Comparison of ENCODE assay signal across 18 mouse cellular contexts in the genomic region with DNA sequence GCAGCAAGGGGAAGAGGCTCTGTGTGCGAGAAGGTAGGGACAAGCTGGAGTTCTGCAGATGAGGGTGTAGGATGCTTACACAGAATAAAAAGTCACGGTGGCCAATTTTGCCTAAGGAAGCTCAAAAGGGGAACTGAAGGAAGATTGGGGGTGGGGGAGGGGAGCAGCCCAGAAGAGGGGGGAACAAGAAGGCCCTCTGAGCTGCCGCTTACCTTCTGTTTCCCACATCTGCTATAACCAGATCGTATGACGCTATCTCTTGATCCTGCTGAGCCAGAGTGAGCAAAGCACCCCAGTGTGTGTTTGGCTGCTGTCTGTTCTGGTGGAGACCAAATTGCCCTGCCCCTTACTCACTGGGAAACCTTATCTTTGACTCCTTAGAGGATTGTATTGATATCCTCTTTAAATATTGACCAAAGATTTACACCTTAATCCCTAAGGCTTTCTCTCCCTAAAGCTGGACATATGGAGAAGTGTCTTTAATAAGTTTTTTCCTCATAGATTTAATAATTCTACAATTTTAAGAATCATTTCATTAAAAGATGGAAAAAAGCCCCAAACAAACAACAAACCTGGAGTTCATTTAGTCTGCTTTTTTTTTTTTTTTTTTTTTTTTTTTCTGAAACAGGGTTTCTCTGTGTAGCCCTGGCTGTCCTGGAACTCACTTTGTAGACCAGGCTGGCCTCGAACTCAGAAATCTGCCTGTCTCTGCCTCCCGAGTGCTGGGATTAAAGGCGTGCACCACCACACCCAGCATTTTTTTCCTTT. TPM values are rescaled to one million over a fixed set of nuclear protein-coding genes. Genes with fewer than 3 reads are reported as not detected.
DNase-seq lines count a peak whose midpoint lies in the region; ATAC-seq and TF ChIP-seq lines count a peak whose summit lies in the region.
"Had no signal": no experiment of that assay in that cellular context is flagged by ENCODE, and none has a peak within 500 bp of the region (broad histone marks: within the 10 kb centered on the region; RNA-seq: fewer than 3 reads in every experiment).

No protein-coding gene starts in this region.

- no peak for TF ChIP-seq EP300 in CH12.LX (IDR thresholded peaks at IDR 0.05; ENCODE audit: low read length)
- no peak for TF ChIP-seq EP300 in liver, postnatal 0 days (IDR thresholded peaks at IDR 0.05; ENCODE audit: low read depth)

- H3K4me1 ChIP-seq in CH12.LX (ENCODE audit: control insufficient read depth in 1 of 2, insufficient read depth in 2 of 2): peaks cover 15 to 47% of the 10 kb centered on the region in 2 experiments
- H3K4me1 ChIP-seq in embryonic facial prominence, embryonic 13.5 days: peaks cover 13% of the 10 kb centered on the region
- H3K4me1 ChIP-seq in liver, postnatal 0 days (ENCODE audit: insufficient read depth): peaks cover 14% of the 10 kb centered on the region
- peaks cover 11% of the 10 kb centered on the region for H3K4me1 ChIP-seq in kidney, embryonic 16.5 days (ENCODE audit: insufficient read depth, low read length)

- H3K27ac ChIP-seq in CH12.LX (ENCODE audit: insufficient read depth, low read depth): peak overlapping the region; percentile 85
- no peak overlapping the region for H3K27ac ChIP-seq in embryonic facial prominence, embryonic 13.5 days
- H3K27ac ChIP-seq in liver, postnatal 0 days (ENCODE audit: low read depth): peak overlapping the region; percentile 57
- H3K27ac ChIP-seq in kidney, embryonic 16.5 days (ENCODE audit: low read length): no peak overlapping the region
- H3K27ac ChIP-seq: limb, embryonic 15.5 days; midbrain, embryonic 13.5 days had no signal

- dilution Hi-C loops in CH12.LX (cut with MboI; ENCODE audit: extremely low pct_ligation_motif_present, extremely low pct_unique_long_range_greater_than_20kb, low sequenced_read_pairs): no loop called here

- H3K27me3 ChIP-seq in CH12.LX (replicated peaks): no peaks in the 10 kb centered on the region
- H3K27me3 ChIP-seq in embryonic facial prominence, embryonic 13.5 days: no peaks in the 10 kb centered on the region
- H3K27me3 ChIP-seq in liver, postnatal 0 days (ENCODE audit: insufficient read depth, low read length): no peaks in the 10 kb centered on the region
- H3K27me3 ChIP-seq in kidney, embryonic 16.5 days (ENCODE audit: insufficient read depth, low read length): no peaks in the 10 kb centered on the region
- H3K27me3 ChIP-seq: limb, embryonic 15.5 days; midbrain, embryonic 13.5 days had no signal

- peak overlapping the region; percentile 92 for H3K4me2 ChIP-seq in CH12.LX (ENCODE audit: insufficient read depth, low read depth, poor library complexity, severe bottlenecking)
- no peak overlapping the region for H3K4me2 ChIP-seq in embryonic facial prominence, embryonic 13.5 days
- peak overlapping the region; percentile 42 for H3K4me2 ChIP-seq in liver, postnatal 0 days (ENCODE audit: low read depth, low read length)
- no peak overlapping the region for H3K4me2 ChIP-seq in kidney, embryonic 16.5 days (replicated peaks; ENCODE audit: low read depth, low read length)
- H3K4me2 ChIP-seq: limb, embryonic 15.5 days; midbrain, embryonic 13.5 days had no signal

- no peak for TF ChIP-seq POLR2A in CH12.LX (IDR thresholded peaks at IDR 0.05; ENCODE audit: low read depth, low read length)

- H3K36me3 ChIP-seq in CH12.LX (replicated peaks in 1 of 2; ENCODE audit: control insufficient read depth in 1 of 2, insufficient read depth in 1 of 2, low read length in 1 of 2): peaks cover 6 to 10% of the 10 kb centered on the region in 2 experiments
- peaks cover 2% of the 10 kb centered on the region; the same call in 1 of the 2 replicates for H3K36me3 ChIP-seq in embryonic facial prominence, embryonic 13.5 days
- H3K36me3 ChIP-seq in liver, postnatal 0 days (replicated peaks; ENCODE audit: insufficient read depth, low read length): peaks cover 5% of the 10 kb centered on the region
- H3K36me3 ChIP-seq in kidney, embryonic 16.5 days (ENCODE audit: insufficient read depth, low read length): 0 out of 2 replicates have a peak, but pooled peaks cover 2% of the 10 kb centered on the region
- H3K36me3 ChIP-seq: midbrain, embryonic 13.5 days had no signal

- TF ChIP-seq RAD21 in CH12.LX (IDR thresholded peaks at IDR 0.05; ENCODE audit: low read depth, low read length): no peak

- in situ Hi-C loops in CH12.LX (cut with MboI; ENCODE audit: low pct_ligation_motif_present, low pct_unique_long_range_greater_than_20kb, low sequenced_read_pairs): no loop called here

- peak overlapping the region; percentile 68 for H3K9ac ChIP-seq in CH12.LX (ENCODE audit: insufficient read depth, low read depth)
- 0 out of 2 replicates have a peak overlapping the region, but pooled peaks have one; percentile 11 for H3K9ac ChIP-seq in embryonic facial prominence, embryonic 13.5 days
- no peak overlapping the region for H3K9ac ChIP-seq in liver, postnatal 0 days (replicated peaks)
- H3K9ac ChIP-seq in kidney, embryonic 16.5 days (replicated peaks; ENCODE audit: low read length): no peak overlapping the region
- H3K9ac ChIP-seq: limb, embryonic 15.5 days; midbrain, embryonic 13.5 days had no signal

- H3K79me2 ChIP-seq in CH12.LX (replicated peaks; ENCODE audit: control insufficient read depth, extremely low read depth, insufficient read depth, poor library complexity, severe bottlenecking): peaks cover 42% of the 10 kb centered on the region

- peak; percentile 65 for DNase-seq in 416B (ENCODE audit: low read depth)
- peak; percentile 78 for DNase-seq in CH12.LX (ENCODE audit: extremely low read depth)
- DNase-seq in liver, postnatal 0 days: peak; percentile 38
- DNase-seq in kidney, adult 9 months: no peak
- no peak for DNase-seq in MN1 (ENCODE audit: low spot score)
- no peak for DNase-seq in gastrocnemius, postnatal 4 days (ENCODE audit: low spot score in 2 of 2)
- DNase-seq: cerebellum, adult 9-10 months; embryo, embryonic 11 days; gastrocnemius, postnatal 36 days; kidney, adult 11 months; kidney, postnatal 36 days; lung, postnatal 10 days; right cerebral cortex, adult 18-20 months; thymus, adult 18-20 months had no signal

- H3K4me3 ChIP-seq in CH12.LX (replicated peaks in 1 of 3; ENCODE audit: low read depth in 2 of 3, low read length in 2 of 3, poor library complexity in 1 of 3): peak overlapping the region in 1 of 3 experiments; percentile 15
- no peak overlapping the region for H3K4me3 ChIP-seq in embryonic facial prominence, embryonic 13.5 days
- no peak overlapping the region for H3K4me3 ChIP-seq in liver, postnatal 0 days (ENCODE audit: low read depth, low read length)
- no peak overlapping the region for H3K4me3 ChIP-seq in kidney, embryonic 16.5 days (ENCODE audit: low read length)
- H3K4me3 ChIP-seq: limb, embryonic 15.5 days; midbrain, embryonic 13.5 days had no signal

- no peak for ATAC-seq in embryonic facial prominence, embryonic 13.5 days (ENCODE audit: insufficient number of reproducible peaks, insufficient read depth, low FRiP score, low TSS enrichment, low read depth)
- ATAC-seq in liver, postnatal 0 days: no peak
- ATAC-seq in kidney, embryonic 16.5 days (ENCODE audit: low FRiP score, low TSS enrichment): no peak
- ATAC-seq: midbrain, embryonic 13.5 days had no signal

- 64% methylated on average over 8 of the region's 8 CpGs for WGBS in embryonic facial prominence, embryonic 13.5 days
- WGBS in liver, postnatal 0 days (ENCODE audit: insufficient replicate concordance): 59% methylated on average over 8 of the region's 8 CpGs
- WGBS in kidney, embryonic 16.5 days: 68% methylated on average over 8 of the region's 8 CpGs

- no peak for TF ChIP-seq CTCF in CH12.LX (conservative IDR thresholded peaks at IDR 0.05 in 1 of 2, IDR thresholded peaks at IDR 0.05 in 1 of 2; ENCODE audit: low read depth in 2 of 2, low read length in 2 of 2)
- no peak for TF ChIP-seq CTCF in liver, postnatal 0 days (IDR thresholded peaks at IDR 0.05; ENCODE audit: low read depth)

- no peaks in the 10 kb centered on the region for H3K9me3 ChIP-seq in CH12.LX (replicated peaks; ENCODE audit: low read length)
- no peaks in the 10 kb centered on the region for H3K9me3 ChIP-seq in embryonic facial prominence, embryonic 13.5 days
- H3K9me3 ChIP-seq in liver, postnatal 0 days (ENCODE audit: low read length): no peaks in the 10 kb centered on the region
- H3K9me3 ChIP-seq in kidney, embryonic 16.5 days (ENCODE audit: low read length): no peaks in the 10 kb centered on the region
- H3K9me3 ChIP-seq: limb, embryonic 15.5 days; midbrain, embryonic 13.5 days had no signal

TF ChIP-seq in CH12.LX, 34 proteins besides CTCF, POLR2A, EP300 and RAD21 (continues in another document):
- TF ChIP-seq PAX5 (IDR thresholded peaks at IDR 0.05; ENCODE audit: low read length): no peak
- no peak for TF ChIP-seq HCFC1 (IDR thresholded peaks at IDR 0.05; ENCODE audit: low read depth, low read length)
- TF ChIP-seq ZNF384 (IDR thresholded peaks at IDR 0.05; ENCODE audit: low read depth, low read length): peak; percentile 70
- no peak for TF ChIP-seq MXI1 (IDR thresholded peaks at IDR 0.05; ENCODE audit: low read depth, low read length)

RNA-seq across cellular contexts. Expression of gene Mthfd2, which starts 1.9 kb away (rescaled TPM):
- total RNA-seq in CH12.LX (2012; rRNA removed): 227 and 351 TPM in 2 replicates
- total RNA-seq in CH12.LX (2014; rRNA removed): 281 and 286 TPM in 2 replicates
- polyA plus RNA-seq in CH12.LX (2012; ENCODE audit: insufficient read length, low read depth): 317 and 327 TPM in 2 replicates
- 36.3 and 37.0 TPM in 2 replicates for polyA plus RNA-seq in embryonic facial prominence, embryonic 13.5 days (2015; fragmentation: Nextera tagmentation; extraction: Ambion mirVana)
- 16.6 and 20.9 TPM in 2 replicates for polyA plus RNA-seq in liver, postnatal 0 days (2015; fragmentation: Nextera tagmentation; extraction: Ambion mirVana)
- polyA plus RNA-seq in kidney, embryonic 16.5 days (2015; fragmentation: Nextera tagmentation; extraction: Ambion mirVana): 38.5 and 40.5 TPM in 2 replicates
- 10 to 100 TPM in 1 of 2 experiments, 1 to 10 TPM in 1; 7.5 to 10.6 TPM for total RNA-seq in gastrocnemius, postnatal 4 days (2021)

RNA-seq across cellular contexts. Expression of gene Mob1a, which starts 2.0 kb away (rescaled TPM):
- 82.6 and 85.5 TPM in 2 replicates for total RNA-seq in CH12.LX (2012; rRNA removed)
- 182 and 200 TPM in 2 replicates for total RNA-seq in CH12.LX (2014; rRNA removed)
- polyA plus RNA-seq in CH12.LX (2012; ENCODE audit: insufficient read length, low read depth): 82.4 and 99.8 TPM in 2 replicates
- 60.1 and 65.1 TPM in 2 replicates for polyA plus RNA-seq in embryonic facial prominence, embryonic 13.5 days (2015; fragmentation: Nextera tagmentation; extraction: Ambion mirVana)
- 17.2 and 20.9 TPM in 2 replicates for polyA plus RNA-seq in liver, postnatal 0 days (2015; fragmentation: Nextera tagmentation; extraction: Ambion mirVana)
- 70.0 and 73.8 TPM in 2 replicates for polyA plus RNA-seq in kidney, embryonic 16.5 days (2015; fragmentation: Nextera tagmentation; extraction: Ambion mirVana)
- 10 to 100 TPM; 36.6 to 42.8 TPM for total RNA-seq in gastrocnemius, postnatal 4 days (2021)

RNA-seq across cellular contexts. Expression of gene Bola3, which starts 25.1 kb away (rescaled TPM):
- total RNA-seq in CH12.LX (2012; rRNA removed) (35.3 and 38.1 TPM in 2 replicates), CH12.LX (2014; rRNA removed) (53.6 and 60.5 TPM in 2 replicates)
- 190 and 223 TPM in 2 replicates for polyA plus RNA-seq in CH12.LX (2012; ENCODE audit: insufficient read length, low read depth)
- 115 and 121 TPM in 2 replicates for polyA plus RNA-seq in embryonic facial prominence, embryonic 13.5 days (2015; fragmentation: Nextera tagmentation; extraction: Ambion mirVana)
- polyA plus RNA-seq in liver, postnatal 0 days (2015; fragmentation: Nextera tagmentation; extraction: Ambion mirVana): 277 and 286 TPM in 2 replicates
- 136 and 142 TPM in 2 replicates for polyA plus RNA-seq in kidney, embryonic 16.5 days (2015; fragmentation: Nextera tagmentation; extraction: Ambion mirVana)
- total RNA-seq in gastrocnemius, postnatal 4 days (2021): 100 to 1,000 TPM; 118 to 137 TPM

Comparison
In these comparisons a context has a peak if more than half of its experiments do, and no peak if none do; other contexts are left out.
1. DNase-seq: peak in 416B (single experiment), CH12.LX (single experiment) and liver, postnatal 0 days (single experiment); none in kidney, adult 9 months (single experiment), MN1 (single experiment) and gastrocnemius, postnatal 4 days (0 of 2).
2. H3K27ac ChIP-seq: peak in CH12.LX (single experiment) and liver, postnatal 0 days (single experiment); none in embryonic facial prominence, embryonic 13.5 days (single experiment) and kidney, embryonic 16.5 days (single experiment).
3. H3K4me2 ChIP-seq: peak in CH12.LX (single experiment) and liver, postnatal 0 days (single experiment); none in embryonic facial prominence, embryonic 13.5 days (single experiment) and kidney, embryonic 16.5 days (single experiment).
4. H3K9ac ChIP-seq: peak in CH12.LX (single experiment) and embryonic facial prominence, embryonic 13.5 days (single experiment); none in liver, postnatal 0 days (single experiment) and kidney, embryonic 16.5 days (single experiment).